Mouse (Mus musculus) forebrain, embryonic 13.5 days (tissue): Measurements from ENCODE around the gene Shisa8. TPM values are rescaled to one million over a fixed set of nuclear protein-coding genes. Genes with fewer than 3 reads are reported as not detected.

Experiments used
- ATAC-seq: fragments of 200-750 bp; cut with Nextera tagmentation; 2 replicates; pipeline ENCODE4 v1.8.0; 2017
- H3K27ac ChIP-seq: fragments of 300-500 bp; sonication (generic); 2 replicates; pipeline ENCODE4 v1.5.1; 2015; ENCODE audit warnings: inconsistent platforms, mild to moderate bottlenecking, moderate library complexity
- H3K27me3 ChIP-seq: fragments of 300-500 bp; sonication (generic); 2 replicates; pipeline ENCODE4 v1.6.1; 2015; ENCODE audit warnings: mild to moderate bottlenecking, inconsistent platforms
- H3K36me3 ChIP-seq: fragments of 300-500 bp; sonication (generic); 2 replicates; pipeline ENCODE4 v1.6.1; 2015; ENCODE audit warnings: mild to moderate bottlenecking, inconsistent platforms; ENCODE audit not compliant: poor library complexity, severe bottlenecking
- H3K4me1 ChIP-seq: fragments of 300-500 bp; sonication (generic); 2 replicates; pipeline ENCODE4 v1.6.1; 2015; ENCODE audit warnings: inconsistent platforms
- H3K4me2 ChIP-seq: fragments of 300-500 bp; sonication (generic); 2 replicates; pipeline ENCODE4 v1.6.1; 2015; ENCODE audit warnings: inconsistent platforms, mild to moderate bottlenecking, moderate library complexity
- H3K4me3 ChIP-seq: fragments of 300-500 bp; sonication (generic); 2 replicates; pipeline ENCODE4 v1.5.1; 2015; ENCODE audit warnings: mild to moderate bottlenecking, inconsistent platforms
- H3K9ac ChIP-seq: fragments of 300-500 bp; sonication (generic); 2 replicates; pipeline ENCODE4 v1.6.1; 2015; ENCODE audit warnings: mild to moderate bottlenecking, inconsistent platforms
- H3K9me3 ChIP-seq: fragments of 300-500 bp; sonication (generic); replicated peaks from 2 replicates; pipeline ENCODE4 v1.6.1; 2016; ENCODE audit warnings: inconsistent platforms
- WGBS: fragments of 180-500 bp; shearing (Covaris S2); methylation state at CpG from one replicate; pipeline ENCODE4 v1.1.7; 2015; 5-methylcytosine and 5-hydroxymethylcytosine counted together
- polyA plus RNA-seq: library from polyadenylated mRNA; unstranded; fragments of >200 nt; fragmentation: Nextera tagmentation; extraction: Ambion mirVana; gene quantifications from 2 replicates; pipeline ENCODE4 v1.2.1, GENCODE M21; 2015

Shisa8 gene
- polyA plus RNA-seq, 1 experiment from 2014 or later = 0.74 TPM

- H3K4me1 ChIP-seq = peaks cover 13% of the 10 kb centered on the region
- no peaks in the 10 kb centered on the region for H3K27me3 ChIP-seq
- WGBS = 70% methylated on average over 10 of the region's 10 CpGs
These were observed 23.0 kb upstream of the Shisa8 start for GRCm38 (mm10) chr15:82235661-82236060.

GRCm38 (mm10) chr15:82232651-82233050, 20.0 kb upstream of the Shisa8 start:
- no peak overlapping the region for H3K4me2 ChIP-seq
- no peak for ATAC-seq
- H3K36me3 ChIP-seq = peaks cover 12% of the 10 kb centered on the region
- H3K9ac ChIP-seq = no peak overlapping the region
- no peak overlapping the region for H3K27ac ChIP-seq
- no peaks in the 10 kb centered on the region for H3K9me3 ChIP-seq
- no peak overlapping the region for H3K4me3 ChIP-seq
- 74% methylated on average over 4 of the region's 4 CpGs for WGBS
- H3K27me3 ChIP-seq = no peaks in the 10 kb centered on the region
- peaks cover 13% of the 10 kb centered on the region for H3K4me1 ChIP-seq

More at GRCm38 (mm10) chr15:82235661-82236060, 23.0 kb upstream of the Shisa8 start:
- no peak for ATAC-seq
- Histone ChIP-seq H3K9ac (no peak overlapping the region), H3K4me2 (no peak overlapping the region), H3K27ac (no peak overlapping the region), H3K4me3 (no peak overlapping the region), H3K36me3 (peaks cover 26% of the 10 kb centered on the region), H3K9me3 (no peaks in the 10 kb centered on the region)

- Histone ChIP-seq H3K27ac (no peak overlapping the region), H3K27me3 (no peaks in the 10 kb centered on the region), H3K9ac (peak overlapping the region; percentile 26; the same call in 1 of the 2 replicates), H3K36me3 (peaks cover 12% of the 10 kb centered on the region), H3K4me2 (no peak overlapping the region), H3K9me3 (no peaks in the 10 kb centered on the region), H3K4me3 (no peak overlapping the region), H3K4me1 (peaks cover 13% of the 10 kb centered on the region)
- no peak for ATAC-seq
- WGBS = 59% methylated on average over 11 of the region's 11 CpGs
These were observed 19.2 kb upstream of the Shisa8 start for GRCm38 (mm10) chr15:82231591-82232378.

- H3K36me3 ChIP-seq = peaks cover 12% of the 10 kb centered on the region
- no peaks in the 10 kb centered on the region for H3K27me3 ChIP-seq
- 77% methylated on average over 4 of the region's 4 CpGs for WGBS
- H3K4me2 ChIP-seq = no peak overlapping the region
- no peak overlapping the region for H3K4me3 ChIP-seq
- H3K27ac ChIP-seq = no peak overlapping the region
- no peak overlapping the region for H3K9ac ChIP-seq
- no peak for ATAC-seq
- no peaks in the 10 kb centered on the region for H3K9me3 ChIP-seq
- peaks cover 13% of the 10 kb centered on the region for H3K4me1 ChIP-seq
These were observed 18.5 kb upstream of the Shisa8 start for GRCm38 (mm10) chr15:82231100-82231499.

GRCm38 (mm10) chr15:82230098-82230611, 17.5 kb upstream of the Shisa8 start:
- peaks cover 13% of the 10 kb centered on the region for H3K4me1 ChIP-seq
- H3K9me3 ChIP-seq = no peaks in the 10 kb centered on the region
- peaks cover 11% of the 10 kb centered on the region for H3K36me3 ChIP-seq
- H3K27ac ChIP-seq = no peak overlapping the region
- no peak overlapping the region for H3K9ac ChIP-seq
- H3K4me2 ChIP-seq = no peak overlapping the region
- peaks cover 2% of the 10 kb centered on the region; the same call in 1 of the 2 replicates for H3K27me3 ChIP-seq
- H3K4me3 ChIP-seq = no peak overlapping the region
- 67% methylated on average over 6 of the region's 6 CpGs for WGBS
- ATAC-seq = no peak

GRCm38 (mm10) chr15:82229542-82230045, 17.0 kb upstream of the Shisa8 start:
- 38% methylated on average over 11 of the region's 11 CpGs for WGBS
- Histone ChIP-seq H3K27ac (no peak overlapping the region), H3K27me3 (peaks cover 8% of the 10 kb centered on the region), H3K9me3 (no peaks in the 10 kb centered on the region), H3K9ac (no peak overlapping the region), H3K4me2 (no peak overlapping the region), H3K4me1 (peaks cover 14% of the 10 kb centered on the region), H3K4me3 (no peak overlapping the region), H3K36me3 (peaks cover 5% of the 10 kb centered on the region)
- ATAC-seq = no peak

- Histone ChIP-seq H3K9me3 (no peaks in the 10 kb centered on the region), H3K27ac (no peak overlapping the region), H3K4me1 (peaks cover 15% of the 10 kb centered on the region), H3K4me3 (no peak overlapping the region), H3K36me3 (no peaks in the 10 kb centered on the region), H3K9ac (no peak overlapping the region), H3K4me2 (no peak overlapping the region), H3K27me3 (peaks cover 22% of the 10 kb centered on the region)
- 93% methylated on average over 5 of the region's 5 CpGs for WGBS
- no peak for ATAC-seq
These were observed 13.2 kb upstream of the Shisa8 start for GRCm38 (mm10) chr15:82225769-82226168.

- peak overlapping the region; percentile 70 for H3K4me2 ChIP-seq
- peaks cover 22% of the 10 kb centered on the region for H3K27me3 ChIP-seq
- peaks cover 24% of the 10 kb centered on the region for H3K4me1 ChIP-seq
- peak overlapping the region; percentile 62; the same call in 1 of the 2 replicates for H3K9ac ChIP-seq
- peak overlapping the region; percentile 37 for H3K4me3 ChIP-seq
- WGBS = 37% methylated on average over 7 of the region's 7 CpGs
- no peak overlapping the region for H3K27ac ChIP-seq
- no peak; the same call in 1 of the 2 replicates for ATAC-seq
- no peaks in the 10 kb centered on the region for H3K9me3 ChIP-seq
- H3K36me3 ChIP-seq = no peaks in the 10 kb centered on the region
These were observed 12.1 kb upstream of the Shisa8 start for GRCm38 (mm10) chr15:82224602-82225215.

- Histone ChIP-seq H3K4me2 (peak within 1 kb of the TSS; percentile 70), H3K36me3 (no peaks in the 10 kb centered on the region), H3K9ac (peak within 1 kb of the TSS; percentile 62), H3K4me1 (peaks cover 28% of the 10 kb centered on the region), H3K27ac (no peak within 1 kb of the TSS), H3K4me3 (peak within 1 kb of the TSS; percentile 37), H3K27me3 (peaks cover 23% of the 10 kb centered on the region), H3K9me3 (no peaks in the 10 kb centered on the region)
- ATAC-seq = peak; percentile 51; the same call in 1 of the 2 replicates
- WGBS = 3% methylated on average over 44 of the region's 44 CpGs
These were observed 11.3 kb upstream of the Shisa8 start, which contains the start of gene Tnfrsf13c for GRCm38 (mm10) chr15:82223657-82224601. Gene Tnfrsf13c (minus strand): TSS chr15:82224369.

- H3K27me3 ChIP-seq = peaks cover 28% of the 10 kb centered on the region
- no peak overlapping the region for H3K27ac ChIP-seq
- H3K36me3 ChIP-seq = no peaks in the 10 kb centered on the region
- WGBS = 69% methylated on average over 7 of the region's 7 CpGs
- no peak overlapping the region for H3K4me3 ChIP-seq
- no peak for ATAC-seq
- peaks cover 28% of the 10 kb centered on the region for H3K4me1 ChIP-seq
- H3K9ac ChIP-seq = peak overlapping the region; percentile 62; the same call in 1 of the 2 replicates
- peak overlapping the region; percentile 70; the same call in 1 of the 2 replicates for H3K4me2 ChIP-seq
- no peaks in the 10 kb centered on the region for H3K9me3 ChIP-seq
These were observed 10.6 kb upstream of the Shisa8 start for GRCm38 (mm10) chr15:82223251-82223650.

- ATAC-seq = no peak
- Histone ChIP-seq H3K27ac (no peak overlapping the region), H3K27me3 (peaks cover 38% of the 10 kb centered on the region), H3K9me3 (no peaks in the 10 kb centered on the region), H3K9ac (no peak overlapping the region), H3K4me1 (peaks cover 40% of the 10 kb centered on the region), H3K36me3 (no peaks in the 10 kb centered on the region), H3K4me2 (no peak overlapping the region), H3K4me3 (no peak overlapping the region)
- 61% methylated on average over 14 of the region's 14 CpGs for WGBS
These were observed 8.7 kb upstream of the Shisa8 start for GRCm38 (mm10) chr15:82221104-82221860.
